Mouse (Mus musculus) kidney, embryonic 16.5 days (tissue): ENCODE data around the gene Retreg1. TPM values are rescaled to one million over a fixed set of nuclear protein-coding genes. Genes with fewer than 3 reads are reported as not detected.
A peak's percentile ranks its signal among the peaks of the same experiment; 100 is the strongest.
"Not testable (repeated sequence)": the region's sequence is repeated elsewhere in the genome, so short reads cannot be mapped to it uniquely, and the experiment has no call there.

Source experiments
- ATAC-seq: fragments of 200-750 bp; cut with Nextera tagmentation; 2 replicates; pipeline ENCODE4 v1.8.0; 2017; ENCODE audit warnings: moderate TSS enrichment; ENCODE audit not compliant: low FRiP score, low TSS enrichment
- H3K27ac ChIP-seq: fragments of 300-500 bp; sonication (generic); 2 replicates; pipeline ENCODE4 v1.5.1; 2014; ENCODE audit warnings: low read length
- H3K27me3 ChIP-seq: fragments of 300-500 bp; sonication (generic); 2 replicates; pipeline ENCODE4 v1.6.1; 2014; ENCODE audit warnings: low read length, control low read depth, mixed read lengths; ENCODE audit not compliant: insufficient read depth
- H3K36me3 ChIP-seq: fragments of 300-500 bp; sonication (generic); 2 replicates; pipeline ENCODE4 v1.6.1; 2014; ENCODE audit warnings: low read length, control low read depth, mixed read lengths; ENCODE audit not compliant: insufficient read depth
- H3K4me1 ChIP-seq: fragments of 300-500 bp; sonication (generic); 2 replicates; pipeline ENCODE4 v1.6.1; 2014; ENCODE audit warnings: low read length, control low read depth, mixed read lengths; ENCODE audit not compliant: insufficient read depth
- H3K4me2 ChIP-seq: fragments of 300-500 bp; sonication (generic); replicated peaks from 2 replicates; pipeline ENCODE4 v1.6.1; 2014; ENCODE audit warnings: low read depth, low read length
- H3K4me3 ChIP-seq: fragments of 300-500 bp; sonication (generic); 2 replicates; pipeline ENCODE4 v1.5.1; 2014; ENCODE audit warnings: mild to moderate bottlenecking, low read length
- H3K9ac ChIP-seq: fragments of 300-500 bp; sonication (generic); replicated peaks from 2 replicates; pipeline ENCODE4 v1.6.1; 2014; ENCODE audit warnings: low read length
- H3K9me3 ChIP-seq: fragments of 300-500 bp; sonication (generic); 2 replicates; pipeline ENCODE4 v1.6.1; 2016; ENCODE audit warnings: low read length, control low read depth
- WGBS: fragments of 180-500 bp; shearing (Covaris S2); extraction: QIAGEN DNeasy Blood & Tissue Kit; methylation state at CpG from one replicate; pipeline ENCODE4 v1.1.7; 2014; 5-methylcytosine and 5-hydroxymethylcytosine counted together
- polyA plus RNA-seq: library from polyadenylated mRNA; unstranded; fragments of >200 nt; fragmentation: Nextera tagmentation; extraction: Ambion mirVana; gene quantifications from 2 replicates; pipeline ENCODE4 v1.2.1, GENCODE M21; 2015

Retreg1 gene
- polyA plus RNA-seq, 1 experiment from 2014 or later = 21.5 TPM

GRCm38 (mm10) chr15:25956422-25957117 is 113.6 kb downstream of the Retreg1 start:
- 45% methylated on average over 11 of the region's 11 CpGs for WGBS
- ATAC-seq = peak; percentile 49; the same call in 1 of the 2 replicates
- no peak overlapping the region for H3K4me2 ChIP-seq
- H3K9ac ChIP-seq = no peak overlapping the region
- no peak overlapping the region for H3K4me3 ChIP-seq
- H3K4me1 ChIP-seq = peaks cover 8% of the 10 kb centered on the region; the same call in 1 of the 2 replicates
- H3K36me3 ChIP-seq = no peaks in the 10 kb centered on the region
- no peaks in the 10 kb centered on the region for H3K9me3 ChIP-seq
- H3K27me3 ChIP-seq = no peaks in the 10 kb centered on the region
- peak overlapping the region; percentile 17; the same call in 1 of the 2 replicates for H3K27ac ChIP-seq

GRCm38 (mm10) chr15:25957651-25958050 is 114.7 kb downstream of the Retreg1 start:
- no peaks in the 10 kb centered on the region for H3K27me3 ChIP-seq
- no peak overlapping the region for H3K4me3 ChIP-seq
- H3K4me1 ChIP-seq = peaks cover 8% of the 10 kb centered on the region; the same call in 1 of the 2 replicates
- no peaks in the 10 kb centered on the region for H3K36me3 ChIP-seq
- WGBS = 58% methylated on average over 10 of the region's 10 CpGs
- ATAC-seq = no peak
- no peaks in the 10 kb centered on the region for H3K9me3 ChIP-seq
- H3K9ac ChIP-seq = no peak overlapping the region
- H3K27ac ChIP-seq = peak overlapping the region; percentile 43; the same call in 1 of the 2 replicates
- H3K4me2 ChIP-seq = no peak overlapping the region

- no peak overlapping the region for H3K4me3 ChIP-seq
- no peak overlapping the region for H3K9ac ChIP-seq
- H3K4me2 ChIP-seq = no peak overlapping the region
- H3K4me1 ChIP-seq = peaks cover 8% of the 10 kb centered on the region; the same call in 1 of the 2 replicates
- no peaks in the 10 kb centered on the region for H3K27me3 ChIP-seq
- H3K36me3 ChIP-seq = no peaks in the 10 kb centered on the region
- 22% methylated on average over 5 of the region's 5 CpGs for WGBS
- no peak overlapping the region for H3K27ac ChIP-seq
- peak; percentile 87 for ATAC-seq
- no peaks in the 10 kb centered on the region for H3K9me3 ChIP-seq
These were observed 116.4 kb downstream of the Retreg1 start for GRCm38 (mm10) chr15:25959375-25959774.

DNA sequence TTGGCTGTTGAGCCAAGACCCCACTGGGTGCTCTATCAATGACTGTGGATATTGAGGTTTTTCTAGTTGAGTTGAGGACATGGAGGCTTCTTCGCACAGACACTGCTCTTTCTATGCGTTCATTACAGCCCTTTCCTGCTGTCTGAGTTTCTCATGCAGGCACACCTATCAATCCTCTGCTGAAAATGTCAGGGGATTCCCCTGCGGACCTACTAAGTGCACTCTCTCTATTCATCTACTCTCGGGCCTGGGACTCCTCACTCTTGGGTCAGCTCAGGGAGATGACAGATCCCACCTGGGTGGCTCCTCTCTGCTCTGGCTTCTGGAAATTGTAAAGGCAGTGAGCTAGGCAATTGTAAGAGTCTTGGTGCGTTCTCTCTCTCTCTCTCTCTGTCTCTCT is 117.3 kb downstream of the Retreg1 start:
- H3K9me3 ChIP-seq = no peaks in the 10 kb centered on the region
- ATAC-seq = no peak
- no peaks in the 10 kb centered on the region for H3K27me3 ChIP-seq
- H3K4me1 ChIP-seq = peaks cover 8% of the 10 kb centered on the region; the same call in 1 of the 2 replicates
- H3K27ac ChIP-seq = no peak overlapping the region
- H3K4me2 ChIP-seq = no peak overlapping the region
- H3K36me3 ChIP-seq = no peaks in the 10 kb centered on the region
- 77% methylated on average over 5 of the region's 5 CpGs for WGBS
- no peak overlapping the region for H3K9ac ChIP-seq
- H3K4me3 ChIP-seq = no peak overlapping the region

GRCm38 (mm10) chr15:25966220-25966774 is 123.3 kb downstream of the Retreg1 start:
- Histone ChIP-seq H3K36me3 (no peaks in the 10 kb centered on the region), H3K9ac (no peak overlapping the region), H3K27ac (no peak overlapping the region), H3K4me3 (no peak overlapping the region), H3K4me1 (no peaks in the 10 kb centered on the region), H3K4me2 (no peak overlapping the region), H3K27me3 (no peaks in the 10 kb centered on the region), H3K9me3 (no peaks in the 10 kb centered on the region)
- WGBS = 67% methylated on average over 6 of the region's 6 CpGs
- no peak for ATAC-seq

- H3K4me2 ChIP-seq = no peak overlapping the region
- no peaks in the 10 kb centered on the region for H3K9me3 ChIP-seq
- no peak overlapping the region for H3K27ac ChIP-seq
- H3K27me3 ChIP-seq = no peaks in the 10 kb centered on the region
- H3K9ac ChIP-seq = no peak overlapping the region
- ATAC-seq = no peak
- H3K36me3 ChIP-seq = no peaks in the 10 kb centered on the region
- WGBS = 82% methylated on average over 9 of the region's 9 CpGs
- no peak overlapping the region for H3K4me3 ChIP-seq
- H3K4me1 ChIP-seq = no peaks in the 10 kb centered on the region
These were observed 128.6 kb downstream of the Retreg1 start for GRCm38 (mm10) chr15:25971596-25971995.

GRCm38 (mm10) chr15:25972758-25973157 is 129.8 kb downstream of the Retreg1 start:
- 87% methylated on average over 5 of the region's 5 CpGs for WGBS
- H3K9me3 ChIP-seq = no peaks in the 10 kb centered on the region
- no peaks in the 10 kb centered on the region for H3K4me1 ChIP-seq
- H3K27ac ChIP-seq = no peak overlapping the region
- no peak overlapping the region for H3K4me2 ChIP-seq
- H3K27me3 ChIP-seq = no peaks in the 10 kb centered on the region
- ATAC-seq = no peak
- H3K36me3 ChIP-seq = no peaks in the 10 kb centered on the region
- no peak overlapping the region for H3K9ac ChIP-seq
- H3K4me3 ChIP-seq = no peak overlapping the region

GRCm38 (mm10) chr15:25974352-25974751 is 131.4 kb downstream of the Retreg1 start:
- H3K36me3 ChIP-seq = no peaks in the 10 kb centered on the region
- H3K27ac ChIP-seq = no peak overlapping the region
- no peaks in the 10 kb centered on the region for H3K9me3 ChIP-seq
- no peaks in the 10 kb centered on the region for H3K4me1 ChIP-seq
- WGBS = 90% methylated on average over 4 of the region's 4 CpGs
- no peak overlapping the region for H3K4me3 ChIP-seq
- ATAC-seq = no peak
- H3K9ac ChIP-seq = no peak overlapping the region
- H3K4me2 ChIP-seq = no peak overlapping the region
- H3K27me3 ChIP-seq = no peaks in the 10 kb centered on the region

DNA sequence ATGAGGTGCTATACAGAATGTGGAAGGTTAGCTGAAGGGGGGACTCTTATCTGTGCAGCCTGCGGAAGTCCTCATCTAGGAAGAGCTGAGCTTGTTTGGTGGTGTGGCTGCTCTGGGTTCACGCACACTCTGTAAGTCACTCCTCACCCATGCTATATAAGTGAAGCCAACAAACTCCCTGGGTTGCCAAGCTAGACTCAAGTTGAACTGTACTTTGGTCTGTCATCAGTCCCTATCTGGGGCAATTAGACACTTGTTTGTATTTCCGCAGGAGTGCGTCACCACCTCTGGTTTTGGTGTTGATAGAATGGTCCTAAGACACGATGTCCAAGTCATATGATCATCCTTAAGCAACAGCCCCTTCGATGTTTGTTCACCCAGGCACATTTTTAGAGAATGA is 132.8 kb downstream of the Retreg1 start:
- Histone ChIP-seq H3K4me1 (no peaks in the 10 kb centered on the region), H3K36me3 (no peaks in the 10 kb centered on the region), H3K9me3 (no peaks in the 10 kb centered on the region), H3K4me2 (no peak overlapping the region), H3K4me3 (no peak overlapping the region), H3K27me3 (no peaks in the 10 kb centered on the region), H3K9ac (no peak overlapping the region), H3K27ac (no peak overlapping the region)
- no peak for ATAC-seq
- WGBS = 93% methylated on average over 6 of the region's 6 CpGs

DNA sequence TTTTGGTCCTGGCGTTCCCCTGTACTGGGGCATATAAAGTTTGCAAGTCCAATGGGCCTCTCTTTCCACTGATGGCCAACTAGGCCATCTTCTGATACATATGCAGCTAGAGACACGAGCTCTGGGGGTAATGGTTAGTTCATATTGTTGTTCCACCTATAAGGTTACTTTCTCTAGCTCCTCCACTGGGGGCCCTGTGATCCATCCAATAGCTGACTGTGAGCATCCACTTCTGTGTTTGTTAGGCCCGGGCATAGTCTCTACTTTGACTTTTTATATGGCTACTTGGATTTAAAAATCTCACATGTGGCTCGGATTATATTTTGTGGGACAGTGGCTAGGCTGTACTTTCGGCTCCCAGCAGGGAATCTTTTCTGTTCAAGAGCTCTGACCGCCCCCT is 140.6 kb downstream of the Retreg1 start:
- H3K9ac ChIP-seq = peak overlapping the region; percentile 97
- peak; percentile 17 for ATAC-seq
- not testable (repeated sequence) for H3K36me3 ChIP-seq, H3K9me3 ChIP-seq, H3K27me3 ChIP-seq
- peak overlapping the region; percentile 83 for H3K4me2 ChIP-seq
- 18% methylated on average over 6 of the region's 6 CpGs for WGBS
- peaks cover 15% of the 10 kb centered on the region for H3K4me1 ChIP-seq
- H3K4me3 ChIP-seq = peak overlapping the region; percentile 100
- H3K27ac ChIP-seq = peak overlapping the region; percentile 91
